Mouse (Mus musculus): ENCODE data around the gene Gchfr.

Gchfr gene

DNA sequence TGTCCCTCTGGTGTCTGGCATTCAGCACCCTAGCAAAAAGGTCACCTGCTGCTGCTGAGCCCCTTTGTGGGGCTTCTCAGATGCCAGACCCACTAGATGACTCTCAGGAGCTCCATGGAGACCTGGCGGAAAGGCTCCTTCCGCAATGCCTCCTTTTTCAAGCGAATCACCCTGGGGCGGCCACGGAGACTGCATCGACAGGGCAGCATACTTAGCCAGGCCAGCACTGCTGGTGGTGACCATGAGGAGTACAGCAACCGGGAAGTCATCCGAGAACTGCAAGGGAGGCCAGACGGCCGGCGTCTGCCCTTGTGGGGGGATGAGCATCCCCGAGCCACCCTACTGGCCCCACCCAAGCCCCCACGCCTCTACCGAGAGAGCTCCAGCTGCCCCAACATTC is 7.3 kb downstream of the Gchfr start:
- DNase-seq: no peak

- no peak for DNase-seq
These were observed 8.0 kb downstream of the Gchfr start for GRCm38 (mm10) chr2:119175614-119176013.

DNA sequence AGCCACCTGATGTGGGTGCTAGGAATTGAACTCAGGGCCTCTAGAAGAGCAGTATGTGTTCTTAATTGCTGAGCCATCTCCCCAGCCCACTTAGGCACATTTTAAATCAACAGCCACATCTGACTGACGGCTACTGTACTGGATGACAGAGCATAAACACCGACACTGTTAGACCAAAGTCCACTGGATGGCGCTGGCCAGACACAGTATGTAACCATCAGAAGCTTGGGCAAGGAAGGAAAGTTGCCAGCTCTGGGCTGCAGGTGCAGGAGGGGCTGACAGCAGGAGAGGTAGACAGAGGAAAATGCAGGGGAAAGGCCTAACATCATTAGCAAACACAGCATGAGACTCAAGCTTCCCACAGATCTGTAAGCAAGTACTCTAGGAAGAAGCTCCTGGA is 9.2 kb downstream of the Gchfr start:
- DNase-seq: no peak

- DNase-seq: no peak
These were observed 9.9 kb downstream of the Gchfr start for GRCm38 (mm10) chr2:119177384-119177939.

DNA sequence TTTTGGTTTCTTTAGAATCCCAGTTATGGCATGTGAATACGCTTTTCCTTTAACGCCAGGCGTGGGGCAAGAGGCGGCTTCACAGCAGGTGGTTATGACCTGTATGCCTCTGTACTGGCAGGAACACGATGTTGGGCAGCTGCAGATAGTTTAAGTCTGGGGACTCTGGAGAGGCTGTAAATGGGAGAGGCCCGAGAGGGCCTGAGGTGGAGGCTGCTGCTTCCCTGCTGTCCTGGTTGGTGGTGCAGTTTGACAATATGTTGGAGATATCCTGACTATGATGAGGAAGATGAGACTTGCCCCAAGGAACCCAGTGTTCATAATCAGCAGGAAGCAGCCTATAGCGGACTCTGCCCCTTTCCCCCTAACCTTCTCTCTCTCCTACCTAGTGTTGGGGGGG is 15.3 kb downstream of the Gchfr start:
- DNase-seq: no peak

DNA sequence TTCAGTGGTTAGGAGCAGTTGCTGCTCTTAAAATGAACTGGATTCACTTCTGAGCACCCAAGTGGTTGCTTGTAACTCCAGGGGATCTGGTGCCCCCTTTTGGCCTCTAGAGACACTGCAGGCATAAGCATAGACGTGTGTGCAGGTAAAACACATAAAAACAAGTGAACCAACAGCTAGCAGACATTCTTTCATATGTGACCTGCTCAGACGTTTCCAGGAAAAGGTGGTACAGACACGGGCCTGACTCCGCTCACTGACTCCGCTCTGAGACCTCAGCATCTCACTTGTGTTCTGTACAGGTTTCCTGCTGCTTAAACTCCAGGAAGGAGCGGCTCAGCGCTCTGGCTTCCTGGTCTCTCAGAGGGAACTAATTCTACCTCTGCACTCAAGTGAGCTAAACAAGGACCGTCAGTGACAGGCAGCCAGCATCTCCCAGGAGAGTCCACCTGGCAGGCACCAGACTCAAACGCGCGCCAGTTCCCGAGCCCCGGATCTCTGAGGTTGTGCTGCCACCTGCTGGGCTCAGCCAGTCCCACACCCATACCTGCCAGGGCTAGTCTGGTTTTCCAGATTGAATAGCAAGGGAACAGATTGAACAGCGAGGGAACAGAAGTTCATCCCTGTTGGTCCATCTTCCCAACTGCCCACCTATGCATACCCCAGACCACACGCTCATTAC is 21.6 kb downstream of the Gchfr start:
- DNase-seq: peak; percentile 84

- no peak for DNase-seq
These were observed 23.4 kb downstream of the Gchfr start for GRCm38 (mm10) chr2:119190969-119191368.

DNA sequence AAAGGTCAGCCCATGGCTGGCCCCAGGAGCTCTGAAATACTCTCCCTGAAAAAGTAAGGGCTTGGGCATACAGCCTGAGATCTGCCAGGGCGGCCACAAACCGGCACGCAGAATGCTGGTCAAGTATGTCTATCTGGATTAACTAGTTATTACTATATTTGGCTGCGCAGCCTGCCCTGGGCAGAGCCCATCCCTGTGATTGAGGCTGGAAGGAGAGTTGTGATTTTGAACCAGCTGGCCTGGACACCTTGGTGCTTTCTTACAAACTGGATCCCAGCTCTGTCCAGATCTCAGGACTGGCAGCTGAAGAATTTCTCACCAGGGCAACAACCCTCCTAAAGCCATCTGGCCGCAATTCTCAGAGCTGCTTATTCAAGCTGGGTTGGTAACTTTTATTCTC is 26.6 kb downstream of the Gchfr start:
- no peak for DNase-seq

DNA sequence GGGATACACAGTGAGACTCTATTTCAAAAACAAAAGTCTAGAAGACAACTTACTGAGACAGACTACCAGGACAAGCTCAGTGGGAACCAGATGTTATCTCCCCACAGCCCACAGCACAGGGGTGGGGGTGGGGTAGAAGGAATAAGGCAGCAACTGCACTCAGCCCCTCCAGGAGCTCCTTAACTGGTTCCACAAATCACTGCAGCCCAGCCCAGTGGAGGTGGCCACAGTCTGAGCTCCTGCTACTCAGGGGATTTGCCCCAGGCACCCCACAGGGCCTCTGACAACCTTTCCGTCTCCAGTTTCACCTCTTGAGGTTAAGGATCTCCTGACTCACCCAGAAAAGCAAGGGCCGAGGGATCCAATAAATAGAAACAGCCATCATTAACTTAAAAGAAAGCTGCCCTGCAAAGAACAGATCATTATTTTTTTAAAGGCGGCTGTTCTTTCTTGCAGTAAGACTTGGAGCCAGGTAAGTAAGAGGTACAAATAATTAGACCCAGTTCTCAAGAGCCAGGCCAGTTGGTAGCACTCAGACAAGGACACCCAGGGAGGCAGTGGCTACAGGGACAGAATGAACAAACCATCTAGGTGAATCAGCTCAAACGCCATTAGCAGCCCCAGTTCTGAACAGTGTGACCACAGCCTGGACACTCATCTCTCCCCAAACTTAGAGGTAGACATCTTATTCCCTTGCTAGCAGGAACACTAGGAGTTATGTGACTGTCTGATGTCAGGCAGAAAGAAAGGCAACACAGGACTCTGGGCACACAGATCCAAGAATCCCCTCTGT is 28.9 kb downstream of the Gchfr start:
- DNase-seq: no peak

DNA sequence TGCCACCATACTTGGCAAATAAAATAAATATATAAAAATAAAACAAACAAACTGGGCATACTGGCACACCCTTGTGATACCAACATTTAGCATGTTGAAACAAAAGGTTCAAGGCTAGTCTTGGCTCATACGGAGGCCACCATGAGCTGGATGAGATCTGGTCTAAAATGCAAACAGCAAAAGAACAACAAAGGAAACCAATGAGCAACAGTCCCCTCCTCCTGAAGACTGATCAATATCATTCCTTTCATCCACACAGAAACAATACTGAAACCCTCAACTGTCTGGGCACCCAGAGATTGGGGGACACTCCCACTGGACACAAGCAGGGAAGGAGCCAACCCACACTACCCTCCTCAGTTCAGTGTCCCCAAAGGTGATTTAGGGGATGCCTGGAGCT is 29.9 kb downstream of the Gchfr start:
- DNase-seq: no peak

DNA sequence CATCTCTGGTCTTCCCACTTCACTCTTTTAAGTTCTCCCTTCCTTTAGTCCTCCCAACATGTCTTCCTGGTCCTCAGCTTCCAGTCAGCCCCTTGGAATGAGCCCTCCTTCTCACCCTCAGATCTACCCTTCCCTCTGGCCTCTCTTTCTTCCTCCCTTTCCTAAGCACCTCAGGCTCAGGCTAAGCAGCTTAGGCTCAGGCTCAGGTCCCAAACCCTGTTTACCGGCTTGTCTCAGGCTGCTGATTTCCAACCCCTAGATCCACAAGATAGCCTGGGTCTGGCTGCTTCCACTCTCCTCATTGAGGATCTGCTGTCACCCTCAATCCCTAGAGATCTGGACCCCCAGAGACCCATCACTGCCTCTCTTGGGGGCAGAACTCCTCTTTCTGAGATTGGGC is 30.5 kb downstream of the Gchfr start:
- DNase-seq: no peak

DNA sequence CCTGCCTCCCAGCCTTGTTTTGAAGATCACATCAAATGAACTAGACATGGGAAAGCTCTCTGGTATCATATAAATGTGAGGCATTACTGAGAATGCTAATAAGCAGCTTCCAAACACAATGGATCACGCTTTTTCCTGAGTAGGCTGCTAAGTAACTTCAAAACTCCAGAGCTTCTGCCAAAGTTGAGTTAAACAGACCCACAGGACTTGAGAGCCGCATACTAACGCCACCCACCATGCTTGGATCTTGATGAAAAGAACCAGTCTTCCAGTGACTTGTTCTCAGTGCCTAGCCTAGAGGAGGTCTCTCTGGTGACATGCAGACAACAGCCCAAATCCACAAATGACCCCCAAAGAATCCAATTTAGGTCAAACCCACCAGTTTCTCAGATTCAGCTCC is 31.4 kb downstream of the Gchfr start:
- no peak for DNase-seq

DNA sequence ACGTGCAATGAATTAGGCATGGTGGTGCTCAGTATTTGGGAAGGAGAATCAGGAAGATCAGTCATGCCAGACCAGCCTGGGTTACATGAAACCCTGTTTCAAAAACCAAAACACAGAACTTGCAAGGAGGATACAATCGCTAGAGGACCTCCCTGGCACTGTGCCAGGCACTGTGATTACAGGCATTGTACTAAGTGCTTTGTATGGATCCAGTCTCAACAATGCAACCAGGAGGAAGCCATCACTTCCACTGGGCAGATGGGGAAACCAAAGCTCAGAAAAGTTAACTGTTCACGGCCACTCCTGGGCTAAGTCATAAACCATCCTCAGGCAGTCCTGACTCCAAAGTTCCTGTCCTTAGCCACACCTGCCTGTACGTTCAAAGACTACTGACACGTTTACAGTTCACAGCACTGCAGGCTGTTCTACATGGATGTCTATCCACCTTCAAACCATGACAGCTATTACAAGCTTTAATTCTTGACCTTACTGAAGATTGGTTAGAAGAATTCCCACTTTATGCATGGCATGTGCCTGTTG is 35.4 kb downstream of the Gchfr start:
- DNase-seq: no peak

GRCm38 (mm10) chr2:119203871-119204460 is 36.4 kb downstream of the Gchfr start:
- no peak for DNase-seq

DNA sequence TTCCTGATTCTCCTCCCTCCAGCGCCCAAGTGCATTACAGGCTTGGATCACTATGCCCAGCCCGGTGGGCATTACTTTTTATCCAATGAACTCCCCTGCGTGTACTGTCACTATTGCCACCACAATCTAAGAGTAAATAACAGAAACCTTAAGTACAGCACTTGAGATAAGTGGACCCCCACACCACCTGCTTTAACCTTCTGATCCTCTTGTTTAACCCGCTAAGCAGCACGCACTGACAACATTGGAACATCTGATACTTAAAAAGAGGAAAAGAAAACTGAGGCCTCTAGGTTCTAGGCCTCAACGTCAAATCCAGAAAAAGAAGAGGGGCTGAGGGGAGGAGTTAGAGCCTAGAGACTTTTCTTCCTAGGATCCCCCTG is 40.4 kb downstream of the Gchfr start:
- DNase-seq: peak; percentile 44

DNA sequence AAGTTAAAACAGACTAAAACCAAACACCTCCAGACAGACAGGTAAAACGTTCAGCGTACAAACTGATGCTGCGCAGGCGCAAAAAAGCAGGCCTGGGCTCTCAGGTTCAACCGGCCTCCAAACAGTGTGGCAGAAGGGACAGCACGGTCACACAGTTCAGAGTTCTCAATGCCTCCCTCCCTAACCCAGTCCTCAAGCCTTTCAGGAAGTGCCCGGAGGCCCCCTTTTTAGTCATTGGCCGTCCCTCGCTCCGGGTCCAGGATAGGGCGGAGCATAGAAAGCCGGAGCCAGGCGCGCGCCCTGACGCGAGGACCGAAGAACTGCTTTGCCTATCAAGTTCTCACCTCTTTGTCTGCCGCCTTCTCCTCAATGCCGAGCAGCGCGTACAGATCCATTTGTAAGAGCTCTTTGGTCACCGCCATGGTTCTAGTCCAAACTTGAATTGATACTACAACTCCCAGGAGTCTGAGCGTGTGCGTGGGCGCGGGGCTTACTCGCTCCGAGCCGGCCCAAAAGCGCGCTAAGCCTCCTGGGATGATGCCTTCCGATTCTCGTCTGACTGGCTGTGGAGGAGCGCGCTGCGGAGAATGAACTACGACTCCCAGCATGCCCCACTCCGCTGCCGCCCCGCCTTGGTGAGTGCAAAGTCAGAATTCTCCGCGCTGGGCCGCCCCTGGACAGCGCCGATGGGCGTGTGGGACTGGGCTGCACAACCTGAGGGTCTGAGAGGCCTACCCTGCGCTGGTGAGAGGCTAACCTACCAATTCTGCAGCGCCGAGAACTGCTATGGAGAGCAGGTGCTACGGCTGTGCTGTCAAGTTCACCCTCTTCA is 41.0 kb downstream of the Gchfr start, which contains the start of the genes Zfyve19 and Dnajc17:
Gene Zfyve19 (plus strand): TSS at position 274 of the 832 bp plus-strand sequence.
Gene Dnajc17 (minus strand): TSS at position 452 of the 832 bp plus-strand sequence.
- DNase-seq: peak; percentile 95

DNA sequence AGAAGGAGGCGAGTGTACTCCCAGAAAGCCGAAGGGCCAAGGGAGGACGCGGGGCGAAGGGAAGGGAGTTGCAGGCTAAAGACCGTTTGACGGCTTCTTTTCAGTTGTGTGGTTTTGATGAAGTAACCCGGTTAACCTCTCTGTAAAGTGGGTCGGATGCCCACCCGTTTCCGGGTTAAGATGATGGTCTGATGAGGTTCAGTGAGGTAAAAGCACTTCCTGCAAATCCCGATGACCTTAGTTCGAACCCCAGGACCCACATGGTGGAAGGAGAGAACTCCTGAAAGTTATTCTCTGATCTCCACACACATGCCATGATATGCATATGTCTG is 41.6 kb downstream of the Gchfr start:
- no peak for DNase-seq

Measured in cerebellum, adult 11-12 months (tissue).